Mouse (Mus musculus) liver, adult 2 months (tissue): ENCODE data around the gene Aff3. TPM values are rescaled to one million over a fixed set of nuclear protein-coding genes. Genes with fewer than 3 reads are reported as not detected.

Experiments used
- DNase-seq: peaks from one replicate; pipeline ENCODE4 v3.0.0-alpha.2; 2011; ENCODE audit warnings: low read depth, low spot score; ENCODE audit errors: extremely low read depth
- H3K27ac ChIP-seq: fragments of 200-500 bp; replicated peaks from 2 replicates; pipeline ENCODE4 v1.5.1; 2012; ENCODE audit warnings: low read depth, mild to moderate bottlenecking, control low read depth, inconsistent platforms, low read length; ENCODE audit not compliant: insufficient read depth
- H3K27me3 ChIP-seq: fragments of 200-500 bp; 2 replicates; pipeline ENCODE4 v1.6.1; 2012; ENCODE audit warnings: mild to moderate bottlenecking, moderate library complexity, low read length, inconsistent platforms; ENCODE audit not compliant: control insufficient read depth, insufficient read depth
- H3K36me3 ChIP-seq: fragments of 200-500 bp; 2 replicates; pipeline ENCODE4 v1.6.1; 2012; ENCODE audit warnings: low read length, inconsistent platforms; ENCODE audit not compliant: control insufficient read depth, insufficient read depth
- H3K4me1 ChIP-seq: fragments of 200-500 bp; 2 replicates; pipeline ENCODE4 v1.6.1; 2011; ENCODE audit warnings: low read length; ENCODE audit not compliant: control insufficient read depth, insufficient read depth
- H3K4me3 ChIP-seq: fragments of 200-500 bp; 2 replicates; pipeline ENCODE4 v1.5.1; 2011; ENCODE audit warnings: low read depth, mild to moderate bottlenecking, control low read depth, low read length, moderate library complexity; ENCODE audit not compliant: insufficient read depth
- H3K79me2 ChIP-seq: fragments of 200-500 bp; 2 replicates; pipeline ENCODE4 v1.6.1; 2012; ENCODE audit warnings: inconsistent platforms, mild to moderate bottlenecking, low read length, moderate library complexity; ENCODE audit not compliant: control insufficient read depth, insufficient read depth
- H3K9ac ChIP-seq: fragments of 200-500 bp; 2 replicates; pipeline ENCODE4 v1.6.1; 2012; ENCODE audit warnings: low read depth, mild to moderate bottlenecking, control low read depth, inconsistent platforms, low read length
- CTCF ChIP-seq: fragments of 200-500 bp; IDR thresholded peaks from 2 replicates; pipeline ENCODE4 v1.5.1; 2011; ENCODE audit warnings: low read depth, low read length, control low read depth
- POLR2A ChIP-seq: fragments of 200-500 bp; IDR thresholded peaks from 2 replicates; pipeline ENCODE4 v1.6.1; 2011; ENCODE audit warnings: low read length, control low read depth; ENCODE audit not compliant: insufficient read depth; ENCODE audit errors: extremely low read depth
- WGBS: fragments of 180-500 bp; shearing (Covaris S2); methylation state at CpG from one replicate; pipeline ENCODE4 v1.1.7; 2018; 5-methylcytosine and 5-hydroxymethylcytosine counted together
- polyA plus RNA-seq: library from polyadenylated mRNA; depleted of rRNA; stranded (reverse); fragments of >200 nt; gene quantifications from 2 replicates; pipeline ENCODE4 v1.2.3, GENCODE M21; 2012
- total RNA-seq: library from RNA; depleted of rRNA; stranded (reverse); fragments of >200 nt; gene quantifications from 2 replicates; pipeline ENCODE4 v1.2.3, GENCODE M21; 2014

Aff3 gene
- total and polyA plus RNA-seq, 2 experiments: 0.18 to 0.28 TPM

- no peak for TF ChIP-seq POLR2A
- TF ChIP-seq CTCF: no peak
- WGBS: 86% methylated on average over 15 of the region's 15 CpGs
- no peaks in the 10 kb centered on the region for H3K79me2 ChIP-seq
Measured at GRCm38 (mm10) chr1:38198393-38199029, 466.2 kb downstream of the Aff3 start.

GRCm38 (mm10) chr1:38197145-38197682 lies 467.5 kb downstream of the Aff3 start:
- Histone ChIP-seq H3K9ac (no peak overlapping the region), H3K36me3 (no peaks in the 10 kb centered on the region), H3K27ac (no peak overlapping the region), H3K4me3 (no peak overlapping the region), H3K79me2 (no peaks in the 10 kb centered on the region), H3K4me1 (no peaks in the 10 kb centered on the region), H3K27me3 (no peaks in the 10 kb centered on the region)
- peak; percentile 37 for DNase-seq
- TF ChIP-seq CTCF (no peak), POLR2A (no peak)
- 94% methylated on average over 8 of the region's 8 CpGs for WGBS

More at GRCm38 (mm10) chr1:38198393-38199029, 466.2 kb downstream of the Aff3 start:
- Histone ChIP-seq H3K27me3 (no peaks in the 10 kb centered on the region), H3K4me1 (no peaks in the 10 kb centered on the region), H3K9ac (no peak overlapping the region), H3K4me3 (no peak overlapping the region), H3K36me3 (no peaks in the 10 kb centered on the region), H3K27ac (no peak overlapping the region)
- DNase-seq: no peak

GRCm38 (mm10) chr1:38195721-38196120 lies 469.0 kb downstream of the Aff3 start:
- Histone ChIP-seq H3K36me3 (no peaks in the 10 kb centered on the region), H3K79me2 (no peaks in the 10 kb centered on the region), H3K4me1 (no peaks in the 10 kb centered on the region), H3K4me3 (no peak overlapping the region), H3K27ac (no peak overlapping the region), H3K27me3 (no peaks in the 10 kb centered on the region), H3K9ac (no peak overlapping the region)
- no peak for TF ChIP-seq POLR2A
- TF ChIP-seq CTCF: no peak
- peak; percentile 10 for DNase-seq
- WGBS: 80% methylated on average over 3 of the region's 3 CpGs

- no peak for DNase-seq
- no peak for TF ChIP-seq POLR2A
- no peak for TF ChIP-seq CTCF
- no peaks in the 10 kb centered on the region for H3K27me3 ChIP-seq
- no peak overlapping the region for H3K4me3 ChIP-seq
- no peak overlapping the region for H3K9ac ChIP-seq
- no peaks in the 10 kb centered on the region for H3K36me3 ChIP-seq
- no peaks in the 10 kb centered on the region for H3K4me1 ChIP-seq
- H3K27ac ChIP-seq: no peak overlapping the region
- 96% methylated on average over 5 of the region's 5 CpGs for WGBS
- H3K79me2 ChIP-seq: no peaks in the 10 kb centered on the region
Measured at GRCm38 (mm10) chr1:38186227-38186545, 478.6 kb downstream of the Aff3 start.

- Histone ChIP-seq H3K79me2 (no peaks in the 10 kb centered on the region), H3K4me3 (no peak overlapping the region), H3K27me3 (no peaks in the 10 kb centered on the region), H3K4me1 (no peaks in the 10 kb centered on the region), H3K9ac (no peak overlapping the region), H3K36me3 (no peaks in the 10 kb centered on the region), H3K27ac (no peak overlapping the region)
- TF ChIP-seq POLR2A (no peak), CTCF (peak; percentile 98)
- 54% methylated on average over 17 of the region's 17 CpGs for WGBS
- peak; percentile 49 for DNase-seq
Measured at GRCm38 (mm10) chr1:38185517-38186226, 479.1 kb downstream of the Aff3 start.

- 82% methylated on average over 15 of the region's 15 CpGs for WGBS
- no peak for DNase-seq
- Histone ChIP-seq H3K9ac (no peak overlapping the region), H3K36me3 (no peaks in the 10 kb centered on the region), H3K79me2 (no peaks in the 10 kb centered on the region), H3K4me1 (no peaks in the 10 kb centered on the region), H3K4me3 (no peak overlapping the region), H3K27ac (no peak overlapping the region), H3K27me3 (no peaks in the 10 kb centered on the region)
- TF ChIP-seq POLR2A (no peak), CTCF (no peak)
Measured at GRCm38 (mm10) chr1:38181020-38181550, 483.7 kb downstream of the Aff3 start.
